Mouse (Mus musculus): ENCODE data around the gene Rad17.

DNA sequence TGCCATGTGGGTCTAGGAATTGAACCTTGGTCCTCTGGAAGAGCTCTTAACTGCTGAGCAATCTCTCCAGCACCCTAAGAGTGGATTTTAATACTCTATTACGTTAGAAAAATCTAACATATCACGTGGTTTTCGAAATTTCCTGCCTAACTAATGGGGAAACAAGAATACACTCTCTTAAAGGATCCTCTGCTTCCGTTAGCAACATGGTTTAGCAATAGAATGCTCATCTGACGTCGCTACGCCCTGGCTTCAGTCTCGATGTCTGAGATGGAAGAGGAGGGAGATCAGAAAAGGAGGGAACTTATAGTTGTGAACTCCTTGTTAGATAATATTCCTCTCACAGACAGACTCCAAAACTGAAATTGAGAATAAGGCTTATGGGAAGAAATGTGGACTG is 2.6 kb downstream of the Rad17 start:
- TF ChIP-seq CTCF (IDR thresholded peaks at IDR 0.05; ENCODE audit: low read depth, low read length) (no peak), POLR2A (IDR thresholded peaks at IDR 0.05; ENCODE audit: extremely low read depth, insufficient read depth, low read length) (no peak)
